Mouse (Mus musculus): ENCODE data around the gene Tcap.

Tcap gene

DNA sequence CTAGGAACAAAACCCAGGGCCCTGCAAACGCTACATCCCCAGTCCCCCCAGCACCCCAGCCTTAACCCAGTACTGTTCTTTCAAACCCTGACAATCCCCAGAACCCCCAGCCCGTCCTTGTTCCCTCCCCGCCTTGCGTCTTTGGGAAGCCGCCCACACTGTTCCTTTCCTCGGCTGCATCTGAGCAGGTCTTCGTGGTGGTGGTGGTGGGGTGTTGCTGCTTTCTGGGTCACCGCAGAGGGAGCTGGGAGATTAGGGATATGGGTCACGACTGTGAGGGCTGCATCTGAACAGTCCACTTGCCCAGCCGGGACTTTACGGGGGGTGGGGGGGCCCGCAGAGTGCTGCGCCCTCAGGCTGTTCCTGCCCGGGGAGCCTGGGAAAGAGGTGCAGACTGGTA lies 29.2 kb upstream of the Tcap start:
- no peak for DNase-seq (ENCODE audit: low read depth in 2 of 2, low spot score in 2 of 2)

DNA sequence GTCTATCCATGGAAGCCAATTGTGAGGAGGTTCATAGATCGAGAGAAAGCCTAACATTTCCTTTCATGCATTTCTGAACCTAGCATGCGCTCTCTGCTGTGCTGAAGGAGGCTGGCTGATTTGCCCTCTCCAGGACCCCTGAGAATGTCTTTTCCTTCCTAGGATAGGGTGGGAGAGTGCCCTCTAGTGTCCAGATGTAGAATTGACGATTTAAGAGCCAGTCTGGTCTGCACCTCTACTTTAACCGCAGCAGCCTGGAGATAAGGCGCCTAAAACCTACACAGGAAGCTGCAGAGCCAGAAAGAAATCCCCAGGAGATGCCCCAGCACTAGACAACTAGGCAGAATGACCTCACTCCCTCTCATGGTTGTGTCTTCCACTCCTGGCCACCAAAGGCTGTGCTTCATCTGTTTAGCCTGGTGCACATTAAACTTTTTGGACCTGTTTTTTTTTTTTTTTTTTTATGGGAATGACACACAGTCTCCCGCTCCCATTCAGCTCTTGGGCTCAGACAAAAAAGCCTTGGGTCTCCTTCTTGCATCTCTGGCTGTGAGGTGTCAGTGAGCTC lies 27.8 kb upstream of the Tcap start:
- peak; percentile 57 to 70 for DNase-seq (ENCODE audit: low read depth in 2 of 2, low spot score in 2 of 2)

DNA sequence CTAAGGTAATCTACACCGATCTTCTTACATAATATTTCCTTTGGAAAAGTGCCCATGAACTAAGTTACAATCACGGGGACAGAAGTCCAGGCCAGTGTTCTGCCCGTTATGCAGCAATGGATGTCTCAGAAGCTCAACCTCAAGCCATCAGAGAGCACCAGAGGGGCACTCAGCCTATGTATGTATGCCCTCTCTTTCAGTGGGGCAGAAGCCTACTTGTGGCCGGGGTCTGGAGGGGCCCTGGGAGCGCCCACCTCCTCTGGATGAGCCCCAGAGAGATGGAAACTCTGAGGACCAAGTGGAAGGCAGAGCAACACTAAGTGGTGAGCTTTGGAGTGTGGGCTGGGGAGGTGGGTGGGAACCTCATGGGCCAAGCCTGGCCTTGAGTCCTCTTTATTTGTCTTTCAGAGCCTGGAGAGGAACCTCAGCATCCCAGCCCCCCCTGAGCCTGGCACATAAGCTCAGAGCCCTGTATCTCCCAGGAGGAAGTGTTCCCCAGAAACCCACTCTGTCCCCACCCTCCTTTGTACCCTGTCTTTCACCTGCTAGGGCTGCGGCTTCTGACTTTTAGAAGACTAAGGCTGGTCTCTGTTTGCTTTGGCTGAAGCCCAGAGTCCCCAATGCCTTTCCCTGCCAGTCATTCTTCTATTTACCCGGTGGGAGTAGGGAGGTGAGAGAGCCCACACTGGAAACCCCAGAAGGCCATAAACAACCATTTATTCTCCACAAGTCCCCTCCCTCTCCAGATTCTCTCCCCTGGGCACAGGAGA lies 26.8 kb upstream of the Tcap start:
- DNase-seq (ENCODE audit: low read depth in 2 of 2, low spot score in 2 of 2): no peak

DNA sequence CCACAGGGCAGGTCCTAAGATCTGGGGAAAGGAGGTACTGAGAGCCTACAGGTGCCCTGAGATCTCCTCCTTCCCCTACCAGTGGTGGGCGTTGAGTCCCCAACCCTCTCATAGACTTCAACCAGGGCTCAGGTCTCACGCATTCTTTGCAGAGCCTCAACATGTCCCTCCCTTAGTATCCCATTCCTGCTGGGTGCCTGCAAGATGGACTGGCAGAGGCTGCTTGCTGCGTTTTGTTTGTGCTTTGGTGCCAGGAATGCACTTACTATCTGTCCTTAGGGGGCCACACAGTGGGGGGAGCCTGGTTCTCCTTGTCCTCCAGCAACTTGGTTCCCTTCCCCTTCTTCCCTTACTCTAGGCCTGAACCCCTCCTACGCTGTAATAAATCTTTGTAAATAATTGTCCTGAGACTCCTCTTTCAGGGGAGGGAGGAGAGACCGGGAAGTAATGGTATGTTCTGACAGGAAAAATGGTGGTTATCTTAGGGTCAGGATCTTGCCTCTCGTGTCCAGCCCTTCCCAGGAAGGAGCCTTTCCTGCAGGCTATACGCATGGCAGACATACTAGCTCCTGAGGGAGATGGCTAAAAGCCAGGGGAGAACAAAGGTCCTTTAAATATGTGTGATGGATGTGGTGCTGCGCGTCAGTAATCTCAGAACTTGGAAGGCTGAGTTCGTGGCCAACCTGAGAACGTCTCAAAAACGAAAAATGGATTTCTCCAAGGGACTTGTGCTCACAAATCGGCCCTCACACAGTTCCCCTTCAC lies 26.0 kb upstream of the Tcap start:
- no peak for DNase-seq (ENCODE audit: low read depth in 2 of 2, low spot score in 2 of 2)

DNA sequence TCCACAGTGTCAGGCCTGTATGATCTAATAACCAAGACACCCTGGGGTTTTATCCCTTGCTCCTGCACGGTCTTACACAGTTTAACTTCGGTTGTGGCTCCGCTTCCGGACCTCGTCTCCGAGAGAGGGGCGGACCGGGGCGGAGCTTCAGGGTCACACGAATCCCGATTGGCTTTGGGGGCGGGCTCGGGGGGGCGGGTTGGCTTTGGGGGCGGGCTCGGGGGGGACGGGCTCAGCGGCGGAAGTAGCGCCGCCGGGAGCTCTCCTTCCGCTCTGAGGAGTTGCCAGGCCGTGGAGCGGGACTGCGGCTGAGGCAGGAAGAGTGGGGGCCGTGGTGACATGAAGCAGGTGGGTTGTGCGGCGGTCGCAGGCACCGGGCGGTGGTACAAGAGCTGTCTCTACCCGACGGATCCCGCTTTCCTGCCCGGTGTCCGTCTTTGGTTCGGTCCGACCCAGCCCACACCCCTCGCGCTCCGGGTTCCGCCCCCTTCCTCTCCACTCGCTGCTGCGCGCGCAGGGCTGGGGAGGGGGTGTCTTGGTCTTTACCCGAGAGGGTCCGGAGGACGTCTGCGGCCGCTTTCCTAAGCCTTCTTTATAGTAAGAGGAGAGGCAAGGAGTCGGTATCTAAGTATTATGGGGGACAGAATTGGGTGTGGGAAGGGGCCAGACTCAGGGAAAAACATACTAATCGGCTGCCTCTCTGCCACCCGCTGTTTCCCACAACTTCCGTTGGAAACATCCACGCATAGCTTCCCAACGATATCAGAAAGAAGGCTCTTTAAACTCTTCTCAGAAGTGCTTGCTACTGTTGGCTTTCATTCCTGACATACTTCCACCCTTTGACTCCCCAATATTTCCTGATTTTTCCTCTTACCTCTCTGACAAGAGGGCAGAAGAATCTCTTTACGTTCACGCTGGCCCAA lies 25.2 kb upstream of the Tcap start, which contains the start of gene Stard3:
Gene Stard3 (plus strand): TSS at position 208 of the 923 bp plus-strand sequence.
- peak; percentile 82 to 87 for DNase-seq (ENCODE audit: low read depth in 2 of 2, low spot score in 2 of 2)

DNA sequence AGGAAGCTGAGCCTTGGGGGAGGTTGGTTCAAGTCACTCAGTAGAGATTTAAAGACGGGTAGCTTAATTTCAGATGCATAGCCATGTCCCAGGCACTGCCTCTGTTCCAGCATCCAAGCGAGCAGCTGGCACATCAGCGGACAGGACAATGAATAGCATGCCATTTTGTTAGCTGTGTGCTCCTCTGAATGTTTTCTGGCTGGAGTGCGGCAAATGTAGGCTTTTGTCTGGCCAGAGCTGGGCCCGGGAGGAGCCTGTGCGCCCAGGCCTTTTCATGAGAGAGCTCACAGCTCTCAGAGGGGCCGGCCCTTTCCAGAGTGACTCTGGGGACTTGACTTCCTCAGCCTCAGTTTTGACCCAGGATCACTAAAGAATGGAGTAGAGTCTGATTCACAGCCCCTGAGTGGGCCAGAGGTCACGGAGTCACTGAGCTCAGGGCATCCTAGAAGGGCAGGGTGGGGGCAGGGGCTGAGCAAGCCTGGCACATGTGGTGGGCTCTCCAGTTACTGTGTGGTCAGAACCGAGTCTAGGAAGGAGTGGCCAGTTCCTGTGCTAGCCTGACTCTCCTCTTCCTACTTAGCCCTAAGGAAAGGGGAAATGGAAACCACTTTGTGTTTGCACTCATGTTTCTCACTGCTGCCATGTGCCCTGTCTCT lies 22.6 kb upstream of the Tcap start:
- no peak for DNase-seq (ENCODE audit: low read depth in 2 of 2, low spot score in 2 of 2)

DNA sequence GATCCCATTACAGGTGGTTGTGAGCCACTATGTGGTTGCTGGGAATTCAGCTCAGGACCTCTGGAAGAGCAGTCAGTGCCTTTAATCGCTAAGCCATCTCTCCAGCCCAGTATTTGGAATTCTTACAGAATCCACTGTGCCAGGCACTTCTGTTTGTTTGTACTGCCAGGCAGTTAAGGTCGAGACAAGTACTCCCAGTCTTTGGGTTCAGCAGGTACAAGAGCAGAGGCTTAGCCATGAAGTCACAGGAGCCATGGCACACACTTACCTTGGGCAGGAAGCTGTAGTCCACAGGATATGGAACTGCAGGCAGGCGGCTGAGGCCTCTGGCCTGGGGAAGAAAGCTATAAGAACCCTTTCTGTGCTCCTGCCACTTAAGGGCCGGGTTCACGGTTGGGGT lies 19.8 kb upstream of the Tcap start:
- DNase-seq (ENCODE audit: low read depth in 2 of 2, low spot score in 2 of 2): no peak

DNA sequence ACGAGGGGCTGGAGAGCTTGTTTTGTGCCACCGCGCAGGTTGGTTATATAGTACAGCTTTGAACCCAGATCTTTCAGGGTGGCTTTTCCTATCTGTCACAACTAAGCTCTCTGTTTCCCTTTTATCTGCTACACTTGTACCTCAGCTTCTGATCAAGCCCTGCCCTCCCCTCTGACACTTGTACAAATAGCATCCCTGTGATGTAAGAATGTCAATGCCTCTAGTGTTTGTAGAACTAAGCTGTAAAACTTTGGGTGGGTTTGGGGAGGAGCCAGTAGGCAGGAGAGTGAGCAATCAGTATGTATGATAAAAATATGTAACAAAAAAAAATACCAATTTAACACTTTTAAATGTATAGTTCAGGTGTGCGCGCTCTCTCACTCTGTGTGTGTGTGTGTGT lies 19.2 kb upstream of the Tcap start:
- no peak for DNase-seq (ENCODE audit: low read depth in 2 of 2, low spot score in 2 of 2)

DNA sequence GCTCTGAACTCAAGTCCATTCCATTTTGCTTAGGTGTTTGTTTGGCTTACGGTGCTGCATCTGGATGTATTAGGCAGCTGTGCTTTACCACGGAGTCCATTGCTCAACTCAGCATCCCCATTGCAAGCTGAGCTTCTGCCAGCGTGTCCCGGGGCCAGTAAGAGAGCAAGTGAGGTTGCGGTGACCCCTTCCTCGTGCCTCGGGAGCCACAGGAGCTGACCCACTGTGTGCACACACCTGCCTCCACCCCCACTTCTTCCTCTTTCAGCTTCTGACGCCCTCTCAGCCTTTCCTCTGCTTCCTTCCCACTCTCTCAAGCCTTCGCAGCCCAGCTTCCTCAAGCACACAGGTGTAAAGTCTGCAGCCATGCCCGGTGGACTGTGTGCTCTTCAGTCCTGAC lies 17.3 kb upstream of the Tcap start:
- no peak for DNase-seq (ENCODE audit: low read depth in 2 of 2, low spot score in 2 of 2)

DNA sequence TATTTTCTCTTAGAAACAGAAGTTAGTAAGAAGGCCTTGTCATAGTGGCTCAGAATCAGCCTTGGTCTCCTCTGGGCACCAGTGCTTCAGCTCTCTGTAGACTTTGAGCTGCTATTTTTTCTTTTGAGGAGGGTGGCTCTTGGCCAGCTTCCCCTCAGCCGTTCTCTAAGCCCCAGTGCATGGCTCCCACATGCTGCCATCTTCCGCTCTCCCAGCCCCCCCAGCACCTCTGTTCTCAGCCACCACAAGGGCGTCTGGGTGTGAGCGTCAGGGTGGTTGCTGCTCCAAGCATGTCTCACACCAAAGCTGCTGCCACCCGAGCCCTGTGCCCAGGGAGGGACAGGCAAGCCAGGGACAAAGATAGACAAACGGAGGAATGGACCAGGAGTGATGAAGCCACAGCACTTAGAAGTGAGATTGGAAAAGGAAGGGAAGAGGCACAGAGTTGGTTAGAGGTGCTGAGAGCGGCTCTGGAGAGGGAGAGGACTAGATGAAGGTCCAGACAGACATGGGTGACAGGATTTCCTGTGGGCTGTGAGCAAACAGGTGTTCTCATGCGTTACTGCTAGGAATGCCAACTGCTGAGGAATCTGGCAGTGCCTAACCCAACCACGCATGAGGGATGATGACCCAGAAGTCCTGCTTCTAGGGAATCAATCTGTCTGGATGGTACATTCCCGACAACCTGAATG lies 16.3 kb upstream of the Tcap start:
- DNase-seq (ENCODE audit: low read depth in 2 of 2, low spot score in 2 of 2): peak in 1 of 2 experiments; percentile 28

DNA sequence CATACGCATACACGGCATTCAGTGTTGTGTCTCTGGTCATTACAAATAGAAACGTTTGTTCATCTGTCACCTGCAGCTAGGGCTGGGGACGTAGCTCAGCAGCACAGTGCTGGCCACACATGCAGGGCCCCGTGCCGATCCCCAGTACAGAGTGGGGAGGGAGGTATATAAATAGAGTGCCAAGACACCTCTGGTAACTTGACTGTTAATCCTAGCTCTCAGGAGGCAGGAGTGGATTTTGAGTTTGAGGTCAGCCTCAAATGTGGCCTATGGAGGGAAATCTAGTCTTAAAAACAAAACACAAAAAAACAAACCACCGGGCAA lies 15.8 kb upstream of the Tcap start:
- DNase-seq (ENCODE audit: low read depth in 2 of 2, low spot score in 2 of 2): no peak

DNA sequence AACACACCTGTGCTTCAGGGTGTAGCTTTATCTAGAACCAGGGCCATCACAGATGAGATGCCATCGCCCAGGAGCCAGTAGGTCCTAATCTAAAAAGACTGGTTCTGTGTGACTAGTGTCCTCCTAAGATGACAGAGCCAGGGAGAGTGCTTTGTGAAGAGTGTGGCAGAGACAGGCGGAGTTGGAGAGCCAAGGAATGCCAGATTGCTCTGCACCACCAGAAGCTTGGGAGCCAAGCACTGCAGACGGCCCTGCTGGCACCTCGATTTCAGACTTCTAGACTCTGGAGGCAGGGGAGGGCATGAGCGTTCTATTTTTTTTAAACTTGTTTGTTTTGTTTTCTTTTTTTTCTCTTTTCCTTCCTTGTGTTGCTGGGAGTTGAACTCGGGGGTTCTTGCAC lies 14.3 kb upstream of the Tcap start:
- no peak for DNase-seq (ENCODE audit: low read depth in 2 of 2, low spot score in 2 of 2)

DNA sequence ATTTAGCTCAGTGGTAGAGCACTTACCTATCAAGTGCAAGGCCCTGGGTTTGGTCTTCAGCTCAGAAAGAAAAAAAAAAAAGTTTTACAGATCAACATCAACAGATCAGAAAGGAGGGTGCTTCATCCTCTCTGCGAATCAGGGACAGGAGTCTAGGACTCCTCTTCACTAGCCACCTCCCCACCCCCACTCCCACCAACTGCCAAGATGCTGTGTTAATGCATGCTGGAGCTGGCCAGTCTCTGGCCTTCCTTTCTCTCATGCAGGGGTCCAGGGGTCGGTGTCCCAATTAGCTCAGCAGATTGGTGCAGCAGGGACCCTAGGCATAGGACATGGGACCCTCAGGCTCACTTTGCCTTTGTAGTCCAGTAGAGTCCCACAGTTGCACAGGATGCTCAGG lies 13.0 kb upstream of the Tcap start:
- DNase-seq (ENCODE audit: low read depth in 2 of 2, low spot score in 2 of 2): no peak

DNA sequence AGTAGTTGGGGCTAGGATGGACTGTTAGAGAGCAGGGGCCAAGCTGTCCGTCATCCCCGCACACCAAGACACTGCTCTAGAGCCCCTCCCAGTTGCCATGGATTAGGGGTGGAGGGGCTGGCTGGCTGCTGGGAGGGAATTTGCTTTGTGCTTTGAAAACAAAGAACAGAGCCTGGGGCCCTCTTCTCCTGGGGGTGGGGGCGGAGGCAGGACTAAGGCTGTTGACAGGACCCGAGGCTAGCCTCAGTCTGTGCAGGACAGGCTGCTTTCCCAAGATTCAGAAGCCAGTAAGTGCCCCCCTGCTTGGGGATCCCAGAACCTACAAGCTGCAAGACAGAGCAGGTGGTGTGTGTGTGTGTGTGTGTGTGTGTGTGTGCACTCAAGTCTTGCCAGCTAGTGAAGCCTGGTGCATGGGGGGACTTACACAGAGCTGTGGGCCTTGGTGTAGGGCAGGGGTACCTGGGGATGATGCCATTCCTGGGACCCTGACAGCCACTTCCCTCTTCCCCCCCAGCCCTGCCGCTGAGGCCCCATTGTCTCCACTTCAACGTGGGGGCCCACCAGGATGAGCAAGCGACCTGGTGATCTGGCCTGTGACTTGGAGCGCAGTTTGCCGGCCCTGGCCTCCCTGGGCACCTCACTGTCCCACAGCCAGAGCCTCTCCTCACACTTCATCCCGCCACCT lies 11.9 kb upstream of the Tcap start:
- no peak for DNase-seq (ENCODE audit: low read depth in 2 of 2, low spot score in 2 of 2)

DNA sequence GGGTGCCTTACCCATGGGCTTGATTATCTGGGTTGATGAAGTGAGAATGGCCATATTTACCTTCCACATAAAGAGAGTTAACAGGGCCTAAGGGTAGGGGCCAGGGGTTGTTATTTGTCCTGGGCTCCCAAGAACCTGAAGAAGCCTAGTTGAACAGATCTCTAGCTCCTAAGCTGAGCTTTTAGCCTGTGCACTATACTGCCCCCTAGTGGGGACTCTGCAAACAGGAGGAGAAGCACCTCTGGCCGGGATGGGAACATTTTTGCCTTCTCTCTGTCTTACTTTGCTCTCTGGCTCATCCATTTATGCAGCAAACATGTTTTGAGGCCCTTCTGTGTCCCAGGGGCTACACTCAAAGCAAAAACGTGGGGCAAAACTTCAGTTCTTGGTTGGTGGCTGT lies 11.2 kb upstream of the Tcap start:
- DNase-seq (ENCODE audit: low read depth in 2 of 2, low spot score in 2 of 2): peak; percentile 54 to 65

DNA sequence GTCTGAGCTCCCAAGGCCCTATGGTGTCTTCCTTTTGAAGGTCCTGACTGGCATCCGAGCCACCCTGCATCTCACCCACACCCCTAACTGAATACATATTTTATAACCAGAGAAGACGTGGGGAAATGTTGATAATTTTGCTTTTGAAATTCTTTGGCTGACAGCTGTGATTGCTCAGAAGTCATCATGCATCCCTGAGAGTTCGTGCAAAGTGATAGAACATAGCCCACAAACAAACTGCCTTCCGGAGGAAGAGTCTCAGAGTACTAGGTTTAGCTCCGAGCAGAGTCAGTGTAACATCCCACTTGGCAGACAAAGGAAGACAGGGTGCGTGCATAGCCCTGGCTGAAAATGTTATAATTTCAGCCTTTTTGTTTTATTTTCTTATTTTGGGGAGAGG lies 10.4 kb upstream of the Tcap start:
- DNase-seq (ENCODE audit: low read depth in 2 of 2, low spot score in 2 of 2): no peak

DNA sequence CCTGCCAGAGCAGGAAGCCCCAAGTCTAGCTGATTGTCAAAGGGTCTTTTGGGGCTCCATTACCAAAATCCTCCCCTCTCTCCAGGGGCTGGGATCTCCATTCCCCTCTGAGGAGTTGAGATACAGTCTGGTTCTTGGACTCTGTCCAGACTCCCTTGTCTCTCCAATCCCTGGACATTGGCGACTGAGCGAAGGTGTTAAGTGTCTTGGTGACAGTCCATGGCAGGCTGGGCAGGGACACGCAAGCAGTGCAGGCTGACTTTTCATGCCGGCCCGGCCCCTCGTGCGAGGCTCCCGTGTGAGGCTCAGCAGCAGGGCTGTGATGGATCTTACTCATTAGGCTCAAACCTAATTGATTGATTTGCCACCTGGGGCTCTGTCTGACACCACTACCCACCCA lies 9.3 kb upstream of the Tcap start:
- no peak for DNase-seq (ENCODE audit: low read depth in 2 of 2, low spot score in 2 of 2)

DNA sequence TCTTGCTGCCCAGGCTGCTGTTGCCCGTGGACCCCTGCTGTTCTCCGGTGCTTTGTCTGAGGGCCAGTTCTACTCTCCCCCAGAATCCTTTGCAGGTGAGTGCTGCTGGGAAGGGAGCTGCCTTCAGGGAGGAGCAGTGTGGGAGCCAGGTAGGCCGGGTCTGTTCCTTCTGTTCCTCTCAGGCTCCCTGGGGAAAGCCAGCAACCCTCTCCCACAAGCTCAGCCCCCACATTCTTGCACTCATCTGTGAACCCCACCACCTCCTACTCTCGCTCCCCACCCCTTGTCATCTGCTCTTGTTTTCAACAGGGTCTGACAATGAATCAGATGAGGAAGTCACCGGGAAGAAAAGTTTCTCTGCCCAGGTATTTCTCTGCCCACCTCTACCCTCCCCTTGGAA lies 6.9 kb upstream of the Tcap start:
- no peak for DNase-seq (ENCODE audit: low read depth in 2 of 2, low spot score in 2 of 2)

DNA sequence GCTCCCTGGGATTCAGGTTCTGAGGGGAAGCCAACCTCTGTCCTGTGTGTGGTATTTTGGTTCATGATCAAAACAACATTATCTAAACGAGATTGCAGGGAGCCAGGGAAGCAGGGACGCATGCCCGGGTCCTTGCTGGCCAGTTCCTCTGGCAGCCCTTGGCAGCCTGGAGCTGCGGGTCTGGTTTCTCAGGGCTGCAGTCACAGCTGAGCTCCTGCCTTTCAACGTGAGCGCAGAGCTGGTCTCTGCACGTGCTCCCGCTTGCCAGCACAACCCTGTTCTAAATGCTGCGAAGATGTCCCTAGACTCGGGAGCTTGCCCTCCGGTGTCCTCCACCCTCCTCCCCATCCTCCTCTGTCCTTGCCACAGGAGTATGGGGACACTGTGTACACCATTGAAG lies 5.8 kb upstream of the Tcap start:
- no peak for DNase-seq (ENCODE audit: low read depth in 2 of 2, low spot score in 2 of 2)

DNA sequence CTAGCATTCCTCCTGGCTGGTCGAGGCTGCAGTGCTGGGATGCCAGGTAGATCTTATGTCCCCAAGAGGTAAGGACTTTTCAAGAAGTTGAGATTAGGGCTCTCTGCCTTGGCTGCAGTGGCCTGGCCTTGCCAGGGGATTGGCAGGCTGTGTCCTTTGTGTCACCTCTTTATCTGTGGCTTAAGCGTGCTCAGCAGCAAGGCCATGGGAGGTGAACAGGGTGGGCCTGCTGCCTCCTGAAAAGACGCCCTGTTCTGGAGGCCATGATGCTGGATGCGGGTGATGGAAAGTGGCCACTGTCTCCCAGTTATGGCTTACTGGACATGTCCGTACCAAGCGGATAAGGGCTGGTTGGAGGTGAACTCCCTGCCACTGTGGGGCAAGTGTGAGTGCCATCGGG lies 4.2 kb upstream of the Tcap start:
- no peak for DNase-seq (ENCODE audit: low read depth in 2 of 2, low spot score in 2 of 2)
